Mouse (Mus musculus): ENCODE data around the gene Gsta2. TPM values are rescaled to one million over a fixed set of nuclear protein-coding genes. Genes with fewer than 3 reads are reported as not detected.

The Gsta2 gene
- polyA plus RNA-seq, 1 experiment from 2014 or later: 0.25 TPM

DNA sequence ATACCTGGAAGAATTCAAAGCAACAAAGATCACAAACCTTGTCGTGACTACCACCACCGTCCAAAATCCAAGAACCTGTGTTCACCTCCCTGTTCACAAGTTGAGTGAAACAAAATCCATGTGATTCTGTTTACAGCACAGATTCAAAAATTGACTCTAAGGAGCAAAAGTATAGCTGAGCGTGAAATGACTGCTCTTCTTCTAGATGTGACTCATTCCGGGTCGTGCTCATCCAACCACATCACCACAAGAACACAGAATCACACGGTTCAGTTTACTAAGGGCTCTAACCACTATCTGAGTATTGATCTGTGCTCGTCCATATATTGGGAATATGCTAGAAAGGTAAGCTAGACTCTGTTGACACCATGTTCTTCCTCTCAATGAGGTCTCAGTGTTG, 31.4 kb upstream of the Gsta2 start:
- no peaks in the 10 kb centered on the region for H3K4me1 ChIP-seq (ENCODE audit: control insufficient read depth, low read depth, low read length)
- no peak overlapping the region for H3K9ac ChIP-seq (ENCODE audit: low read depth, low read length)
- no peaks in the 10 kb centered on the region for H3K9me3 ChIP-seq (replicated peaks; ENCODE audit: control insufficient read depth, low read length)
- no peaks in the 10 kb centered on the region for H3K27me3 ChIP-seq (ENCODE audit: control insufficient read depth, insufficient read depth, low read depth, low read length)
- WGBS (ENCODE audit: insufficient replicate concordance): 59% methylated on average over 7 of the region's 7 CpGs
- H3K4me3 ChIP-seq (ENCODE audit: low read depth, low read length): no peak overlapping the region
- no peak for ATAC-seq (ENCODE audit: low read depth)
- H3K36me3 ChIP-seq (ENCODE audit: control insufficient read depth, insufficient read depth): no peaks in the 10 kb centered on the region
- H3K27ac ChIP-seq (ENCODE audit: low read length): no peak overlapping the region
- no peak overlapping the region for H3K4me2 ChIP-seq (ENCODE audit: low read depth, low read length)

- 46% methylated on average over 3 of the region's 3 CpGs for WGBS (ENCODE audit: insufficient replicate concordance)
- no peaks in the 10 kb centered on the region for H3K9me3 ChIP-seq (replicated peaks; ENCODE audit: control insufficient read depth, low read length)
Measured at GRCm38 (mm10) chr9:78385893-78386292, 30.3 kb upstream of the Gsta2 start.

GRCm38 (mm10) chr9:78378113-78378785, 22.7 kb upstream of the Gsta2 start, which contains the start of gene Ooep:
TSS of gene Ooep (minus strand) at chr9:78378725.
- Histone ChIP-seq H3K9me3 (replicated peaks; ENCODE audit: control insufficient read depth, low read length) (no peaks in the 10 kb centered on the region), H3K27ac (ENCODE audit: low read length) (no peak within 1 kb of the TSS), H3K9ac (ENCODE audit: low read depth, low read length) (no peak within 1 kb of the TSS), H3K4me3 (ENCODE audit: low read depth, low read length) (no peak within 1 kb of the TSS), H3K27me3 (ENCODE audit: control insufficient read depth, insufficient read depth, low read depth, low read length) (peaks cover 4% of the 10 kb centered on the region), H3K4me2 (ENCODE audit: low read depth, low read length) (peak within 1 kb of the TSS; percentile 18; the same call in 1 of the 2 replicates), H3K36me3 (ENCODE audit: control insufficient read depth, insufficient read depth) (no peaks in the 10 kb centered on the region), H3K4me1 (ENCODE audit: control insufficient read depth, low read depth, low read length) (no peaks in the 10 kb centered on the region)
- no peak for ATAC-seq (ENCODE audit: low read depth)
- 6% methylated on average over 23 of the region's 23 CpGs for WGBS (ENCODE audit: insufficient replicate concordance)

More at GRCm38 (mm10) chr9:78385893-78386292, 30.3 kb upstream of the Gsta2 start:
- Histone ChIP-seq H3K27me3 (ENCODE audit: control insufficient read depth, insufficient read depth, low read depth, low read length) (no peaks in the 10 kb centered on the region), H3K36me3 (ENCODE audit: control insufficient read depth, insufficient read depth) (no peaks in the 10 kb centered on the region), H3K4me3 (ENCODE audit: low read depth, low read length) (no peak overlapping the region), H3K4me2 (ENCODE audit: low read depth, low read length) (no peak overlapping the region), H3K4me1 (ENCODE audit: control insufficient read depth, low read depth, low read length) (no peaks in the 10 kb centered on the region), H3K27ac (ENCODE audit: low read length) (no peak overlapping the region), H3K9ac (ENCODE audit: low read depth, low read length) (no peak overlapping the region)
- no peak for ATAC-seq (ENCODE audit: low read depth)

DNA sequence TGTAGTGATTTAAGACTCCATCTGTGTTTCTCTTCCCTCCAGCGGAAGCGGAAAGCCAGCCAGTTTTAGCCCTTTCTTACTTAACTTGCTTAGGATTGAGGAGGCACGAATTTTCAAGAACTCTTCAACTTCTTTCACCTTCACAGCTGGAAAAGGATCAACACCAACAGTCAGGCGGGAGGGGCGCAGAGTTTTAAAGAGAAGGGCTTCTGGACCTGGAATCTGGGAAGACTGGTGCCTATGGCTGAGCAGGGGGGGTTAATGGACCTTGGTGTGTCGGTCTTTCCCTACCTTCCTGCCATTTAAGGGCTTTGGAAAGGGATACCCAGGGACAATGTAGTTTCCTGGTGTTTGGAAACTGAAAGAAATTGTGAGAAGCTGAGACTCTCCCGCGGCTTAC, 22.0 kb upstream of the Gsta2 start:
- Histone ChIP-seq H3K9me3 (replicated peaks; ENCODE audit: control insufficient read depth, low read length) (no peaks in the 10 kb centered on the region), H3K4me2 (ENCODE audit: low read depth, low read length) (no peak overlapping the region), H3K4me3 (ENCODE audit: low read depth, low read length) (no peak overlapping the region), H3K9ac (ENCODE audit: low read depth, low read length) (no peak overlapping the region), H3K4me1 (ENCODE audit: control insufficient read depth, low read depth, low read length) (no peaks in the 10 kb centered on the region), H3K27ac (ENCODE audit: low read length) (no peak overlapping the region), H3K36me3 (ENCODE audit: control insufficient read depth, insufficient read depth) (no peaks in the 10 kb centered on the region), H3K27me3 (ENCODE audit: control insufficient read depth, insufficient read depth, low read depth, low read length) (peaks cover 4% of the 10 kb centered on the region)
- no peak for ATAC-seq (ENCODE audit: low read depth)
- 42% methylated on average over 8 of the region's 8 CpGs for WGBS (ENCODE audit: insufficient replicate concordance)

GRCm38 (mm10) chr9:78375486-78375885, 19.9 kb upstream of the Gsta2 start:
- no peak overlapping the region for H3K4me2 ChIP-seq (ENCODE audit: low read depth, low read length)
- H3K9ac ChIP-seq (ENCODE audit: low read depth, low read length): no peak overlapping the region
- H3K27ac ChIP-seq (ENCODE audit: low read length): no peak overlapping the region
- no peak overlapping the region for H3K4me3 ChIP-seq (ENCODE audit: low read depth, low read length)
- 46% methylated on average over 4 of the region's 4 CpGs for WGBS (ENCODE audit: insufficient replicate concordance)
- H3K4me1 ChIP-seq (ENCODE audit: control insufficient read depth, low read depth, low read length): no peaks in the 10 kb centered on the region
- no peaks in the 10 kb centered on the region for H3K9me3 ChIP-seq (replicated peaks; ENCODE audit: control insufficient read depth, low read length)
- H3K36me3 ChIP-seq (ENCODE audit: control insufficient read depth, insufficient read depth): no peaks in the 10 kb centered on the region
- H3K27me3 ChIP-seq (ENCODE audit: control insufficient read depth, insufficient read depth, low read depth, low read length): peaks cover 4% of the 10 kb centered on the region
- ATAC-seq (ENCODE audit: low read depth): no peak

DNA sequence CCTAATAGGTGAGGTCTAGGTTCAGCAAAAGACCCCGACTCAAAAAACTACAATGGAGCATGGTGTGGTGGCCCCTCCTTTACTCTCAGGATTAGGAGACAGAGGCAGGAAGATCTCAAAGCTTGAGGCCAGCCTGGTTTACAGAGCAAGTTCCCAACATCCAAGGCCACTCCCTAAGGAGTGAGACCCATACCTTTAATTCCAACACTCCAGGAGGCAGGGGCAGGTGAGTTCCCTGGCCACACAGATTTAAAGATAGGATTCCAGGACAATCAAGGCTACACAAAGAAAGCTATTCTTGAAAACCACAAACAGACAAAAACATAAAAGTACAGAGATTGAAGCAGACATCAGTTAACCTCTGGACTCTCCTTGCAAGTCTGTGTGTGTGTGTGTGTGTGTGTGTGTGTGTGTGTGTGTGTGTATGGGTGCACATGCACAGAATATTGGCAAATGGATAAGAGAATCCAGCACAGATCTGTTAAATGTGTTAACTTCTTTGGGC, 19.3 kb upstream of the Gsta2 start:
- no peak for ATAC-seq (ENCODE audit: low read depth)
- H3K4me1 ChIP-seq (ENCODE audit: control insufficient read depth, low read depth, low read length): no peaks in the 10 kb centered on the region

DNA sequence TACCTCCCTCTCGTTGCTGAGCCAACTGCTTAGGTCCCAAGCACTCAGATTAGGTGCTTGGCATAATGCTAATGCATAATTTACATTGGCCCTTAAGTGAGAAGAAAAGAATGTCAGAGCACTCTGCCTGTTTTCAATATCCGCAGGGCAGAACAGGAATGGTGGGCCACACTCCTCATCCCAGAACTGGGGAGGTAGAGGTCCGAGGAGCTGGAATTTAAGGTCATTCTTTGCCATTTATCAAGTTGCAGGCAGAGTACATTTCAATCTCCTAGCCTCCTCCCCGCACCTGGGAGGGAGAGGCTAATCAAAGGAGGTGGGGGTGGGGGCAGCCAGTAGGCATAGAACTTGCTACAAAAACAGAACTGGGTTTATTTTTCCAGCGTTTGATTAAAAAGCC, 18.8 kb upstream of the Gsta2 start:
- no peak overlapping the region for H3K4me2 ChIP-seq (ENCODE audit: low read depth, low read length)
- H3K4me1 ChIP-seq (ENCODE audit: control insufficient read depth, low read depth, low read length): no peaks in the 10 kb centered on the region
- peaks cover 4% of the 10 kb centered on the region for H3K27me3 ChIP-seq (ENCODE audit: control insufficient read depth, insufficient read depth, low read depth, low read length)
- 40% methylated on average over 5 of the region's 5 CpGs for WGBS (ENCODE audit: insufficient replicate concordance)
- no peak for ATAC-seq (ENCODE audit: low read depth)
- H3K9me3 ChIP-seq (replicated peaks; ENCODE audit: control insufficient read depth, low read length): no peaks in the 10 kb centered on the region
- no peak overlapping the region for H3K9ac ChIP-seq (ENCODE audit: low read depth, low read length)
- H3K36me3 ChIP-seq (ENCODE audit: control insufficient read depth, insufficient read depth): no peaks in the 10 kb centered on the region
- H3K4me3 ChIP-seq (ENCODE audit: low read depth, low read length): no peak overlapping the region
- no peak overlapping the region for H3K27ac ChIP-seq (ENCODE audit: low read length)

More for the DNA sequence above, 19.3 kb upstream of the Gsta2 start:
- Histone ChIP-seq H3K4me2 (ENCODE audit: low read depth, low read length) (no peak overlapping the region), H3K9ac (ENCODE audit: low read depth, low read length) (no peak overlapping the region), H3K27ac (ENCODE audit: low read length) (no peak overlapping the region), H3K27me3 (ENCODE audit: control insufficient read depth, insufficient read depth, low read depth, low read length) (peaks cover 4% of the 10 kb centered on the region), H3K36me3 (ENCODE audit: control insufficient read depth, insufficient read depth) (no peaks in the 10 kb centered on the region), H3K9me3 (replicated peaks; ENCODE audit: control insufficient read depth, low read length) (no peaks in the 10 kb centered on the region), H3K4me3 (ENCODE audit: low read depth, low read length) (no peak overlapping the region)
- 46% methylated on average over 1 of the region's 1 CpGs for WGBS (ENCODE audit: insufficient replicate concordance)

DNA sequence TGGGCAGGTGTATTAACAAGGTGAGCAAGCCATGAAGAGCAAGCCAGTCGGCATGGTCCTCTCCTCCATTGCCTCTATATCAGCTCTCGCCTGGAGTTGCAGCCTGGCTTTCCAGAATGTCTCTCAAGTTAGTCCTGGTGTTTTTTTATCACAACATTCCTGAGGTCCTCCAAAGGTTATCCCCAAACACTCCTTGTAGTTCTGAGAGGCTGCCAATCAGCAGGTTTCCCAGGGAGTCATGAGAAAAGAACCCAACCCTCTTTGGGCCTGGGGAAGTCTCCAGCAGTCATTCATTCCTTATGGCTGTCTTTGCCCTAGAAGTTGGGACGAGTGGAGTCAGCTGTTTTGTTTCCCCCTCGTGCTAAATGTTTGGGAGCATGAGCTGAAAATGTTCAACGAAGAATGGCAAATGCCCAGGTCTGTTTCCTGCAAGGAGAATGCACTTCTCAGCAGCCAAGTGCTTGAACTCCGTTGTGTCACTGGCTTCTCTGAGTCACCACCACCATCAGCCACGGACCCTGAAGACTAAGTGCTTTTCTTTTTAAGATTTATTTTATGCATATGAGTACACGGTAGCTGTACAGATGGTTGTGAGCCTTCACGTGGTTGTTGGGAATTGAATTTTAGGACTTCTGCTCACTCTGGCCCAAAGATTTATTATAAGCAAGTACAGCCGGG, 17.4 kb upstream of the Gsta2 start:
- H3K36me3 ChIP-seq (ENCODE audit: control insufficient read depth, insufficient read depth): no peaks in the 10 kb centered on the region
- no peaks in the 10 kb centered on the region for H3K4me1 ChIP-seq (ENCODE audit: control insufficient read depth, low read depth, low read length)
- no peak overlapping the region for H3K9ac ChIP-seq (ENCODE audit: low read depth, low read length)
- no peak overlapping the region for H3K4me2 ChIP-seq (ENCODE audit: low read depth, low read length)
- H3K27ac ChIP-seq (ENCODE audit: low read length): no peak overlapping the region
- H3K4me3 ChIP-seq (ENCODE audit: low read depth, low read length): no peak overlapping the region
- ATAC-seq (ENCODE audit: low read depth): no peak
- H3K9me3 ChIP-seq (replicated peaks; ENCODE audit: control insufficient read depth, low read length): no peaks in the 10 kb centered on the region
- peaks cover 2% of the 10 kb centered on the region for H3K27me3 ChIP-seq (ENCODE audit: control insufficient read depth, insufficient read depth, low read depth, low read length)
- WGBS (ENCODE audit: insufficient replicate concordance): 59% methylated on average over 10 of the region's 10 CpGs

DNA sequence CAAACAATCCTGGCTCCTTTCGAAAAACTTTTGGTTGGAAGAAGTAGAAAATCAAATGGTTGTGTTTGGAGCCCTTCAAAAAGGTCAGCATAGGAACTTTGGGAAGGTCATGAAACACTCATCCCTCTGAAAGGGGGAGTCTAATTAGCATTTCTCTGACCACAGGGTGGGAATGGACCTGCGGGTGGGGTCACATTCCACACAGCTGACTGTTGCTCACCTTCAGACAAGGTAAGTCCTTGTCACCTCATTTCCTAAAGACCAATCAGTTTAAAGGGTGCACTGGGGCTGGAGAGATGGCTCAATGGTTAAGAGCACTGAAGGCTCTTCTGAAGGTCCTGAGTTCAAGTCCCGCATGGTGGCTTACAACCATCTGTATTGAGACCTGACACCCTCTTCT, 15.9 kb upstream of the Gsta2 start:
- 64% methylated on average over 3 of the region's 3 CpGs for WGBS (ENCODE audit: insufficient replicate concordance)
- no peaks in the 10 kb centered on the region for H3K4me1 ChIP-seq (ENCODE audit: control insufficient read depth, low read depth, low read length)
- H3K4me3 ChIP-seq (ENCODE audit: low read depth, low read length): no peak overlapping the region
- H3K27me3 ChIP-seq (ENCODE audit: control insufficient read depth, insufficient read depth, low read depth, low read length): no peaks in the 10 kb centered on the region
- H3K9ac ChIP-seq (ENCODE audit: low read depth, low read length): no peak overlapping the region
- ATAC-seq (ENCODE audit: low read depth): no peak
- H3K36me3 ChIP-seq (ENCODE audit: control insufficient read depth, insufficient read depth): no peaks in the 10 kb centered on the region
- no peaks in the 10 kb centered on the region for H3K9me3 ChIP-seq (replicated peaks; ENCODE audit: control insufficient read depth, low read length)
- H3K27ac ChIP-seq (ENCODE audit: low read length): no peak overlapping the region
- H3K4me2 ChIP-seq (ENCODE audit: low read depth, low read length): no peak overlapping the region

Measured in liver, embryonic 16.5 days (tissue).